Mouse (Mus musculus): Measurements from ENCODE around the gene Retreg1. TPM values are rescaled to one million over a fixed set of nuclear protein-coding genes. Genes with fewer than 3 reads are reported as not detected.

Retreg1 gene
- total RNA-seq, 1 experiment from 2014 or later, result 24.3 TPM

DNA sequence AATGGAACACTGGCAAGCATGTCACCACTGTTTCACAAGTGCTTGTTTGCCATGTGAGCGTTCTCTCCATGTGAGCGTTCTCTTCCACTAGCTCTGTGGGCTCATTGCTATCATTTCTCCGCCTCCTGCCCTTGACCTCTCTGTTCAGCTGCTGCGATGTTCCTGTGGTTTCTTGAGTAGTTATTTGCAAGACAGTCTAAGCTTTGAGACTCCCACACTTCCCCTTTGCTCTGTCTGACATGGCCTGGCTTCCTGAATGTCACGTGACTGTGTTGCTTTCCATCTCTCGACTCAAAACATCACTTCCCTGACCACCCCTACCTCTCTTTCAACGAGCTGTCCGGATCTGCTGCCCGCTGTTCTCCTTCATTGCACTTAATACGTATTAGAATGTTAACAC is 14.5 kb upstream of the Retreg1 start:
- DNase-seq, result no peak

- no peak for DNase-seq
These were observed 12.6 kb upstream of the Retreg1 start for GRCm38 (mm10) chr15:25830426-25830825.

DNA sequence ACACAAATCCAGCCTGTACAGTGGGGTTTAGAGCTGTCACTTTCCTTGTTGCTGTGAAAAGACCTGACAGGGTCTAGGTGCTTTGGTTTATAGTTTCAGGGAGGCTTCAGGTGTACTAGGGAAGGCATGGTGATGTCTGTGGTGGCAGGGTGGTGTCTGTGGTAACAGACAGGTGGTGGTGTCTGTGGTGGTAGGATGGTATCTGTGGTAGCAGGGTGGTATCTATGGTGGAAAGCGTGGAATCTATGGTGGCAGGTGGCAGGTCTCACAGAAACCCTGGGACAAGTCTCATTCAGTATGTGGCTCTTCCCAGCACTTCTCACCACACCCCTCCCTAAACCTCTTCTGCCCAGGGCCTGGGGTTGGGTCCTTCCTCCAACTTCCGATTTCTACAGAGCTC is 8.7 kb upstream of the Retreg1 start:
- DNase-seq, result no peak

GRCm38 (mm10) chr15:25834920-25835674 is 7.9 kb upstream of the Retreg1 start:
- no peak for DNase-seq

GRCm38 (mm10) chr15:25842462-25843085 is 406 bp upstream of the Retreg1 start:
- no peak for DNase-seq

- no peak for DNase-seq
These were observed 1.1 kb downstream of the Retreg1 start for GRCm38 (mm10) chr15:25844013-25844570.

- DNase-seq, result no peak
These were observed 1.8 kb downstream of the Retreg1 start for GRCm38 (mm10) chr15:25844771-25845170.

DNA sequence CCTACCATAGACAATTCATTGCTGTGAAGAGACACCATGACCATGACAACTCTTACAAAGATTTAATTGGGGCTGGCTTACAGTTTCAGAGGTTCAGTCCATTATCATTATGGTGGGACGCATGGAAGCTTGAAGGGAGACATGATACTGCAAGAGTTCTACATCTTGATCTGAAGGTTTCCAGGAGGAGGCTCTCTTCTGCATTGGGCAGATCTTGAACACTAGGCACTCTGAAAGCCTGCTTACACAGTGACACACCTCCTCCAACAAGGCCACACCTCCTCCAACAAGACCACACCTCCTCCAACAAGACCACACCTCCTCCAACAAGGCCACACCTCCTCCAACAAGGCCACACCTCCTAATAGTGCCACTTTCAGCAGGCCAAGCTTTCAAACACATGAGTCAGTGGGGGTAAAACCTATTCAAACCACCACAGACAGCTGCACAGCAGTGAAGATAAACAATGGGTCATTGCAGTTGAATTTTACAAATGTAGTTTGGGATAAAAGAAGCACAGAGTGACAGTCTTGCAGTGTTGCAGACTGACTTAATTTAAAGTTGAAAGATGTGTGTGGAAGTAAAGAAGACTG is 4.7 kb downstream of the Retreg1 start:
- no peak for DNase-seq

- DNase-seq, result no peak
These were observed 7.6 kb downstream of the Retreg1 start for GRCm38 (mm10) chr15:25850552-25850951.

GRCm38 (mm10) chr15:25854270-25854904 is 11.4 kb downstream of the Retreg1 start:
- no peak for DNase-seq

DNA sequence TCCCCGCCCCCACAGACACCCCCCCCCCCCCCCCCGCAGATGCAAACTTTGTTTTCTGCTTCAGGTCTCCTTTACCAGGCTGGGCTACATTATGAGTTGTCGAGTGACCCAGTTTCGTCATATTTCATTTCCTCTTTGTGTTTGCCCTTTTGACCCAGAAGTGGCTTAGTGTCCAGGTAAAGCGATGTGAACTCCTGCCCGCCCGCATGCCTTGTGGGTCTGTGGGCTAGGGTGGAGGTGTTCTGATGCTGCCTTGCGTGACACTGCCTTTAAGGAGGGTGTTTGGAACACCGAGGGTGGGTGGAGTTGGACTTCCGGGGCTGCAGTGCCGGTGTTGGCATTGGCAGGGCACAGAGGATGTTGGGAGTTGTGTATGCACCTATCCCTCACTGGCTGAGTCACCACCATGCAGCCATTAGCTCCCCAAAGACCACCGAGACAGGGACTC is 15.7 kb downstream of the Retreg1 start:
- no peak for DNase-seq

- no peak for DNase-seq
These were observed 16.5 kb downstream of the Retreg1 start for GRCm38 (mm10) chr15:25859469-25859868.

GRCm38 (mm10) chr15:25861900-25862299 is 18.9 kb downstream of the Retreg1 start:
- DNase-seq, result no peak

GRCm38 (mm10) chr15:25865605-25866004 is 22.6 kb downstream of the Retreg1 start:
- DNase-seq, result no peak

DNA sequence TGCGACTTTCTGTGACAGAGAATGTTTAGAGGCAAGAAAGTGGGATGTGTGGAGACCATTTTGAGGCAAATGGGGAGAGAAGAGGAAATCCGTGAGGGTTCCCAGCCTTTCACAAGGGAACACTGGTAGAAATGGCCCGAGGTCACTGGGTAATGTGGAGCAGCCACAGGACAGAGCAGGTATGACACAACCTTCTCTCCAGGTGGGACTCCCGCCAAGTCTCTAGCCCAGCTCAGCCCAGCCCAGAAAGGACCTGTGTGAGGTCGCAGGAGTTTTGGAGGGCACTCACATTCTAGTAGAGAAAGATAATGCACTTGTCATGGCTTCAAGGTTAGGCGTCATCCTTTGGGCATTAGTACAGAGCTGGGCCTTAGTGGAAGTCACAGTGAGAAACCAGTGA is 23.1 kb downstream of the Retreg1 start:
- DNase-seq, result peak; percentile 53

- no peak for DNase-seq
These were observed 26.1 kb downstream of the Retreg1 start for GRCm38 (mm10) chr15:25869129-25869528.

DNA sequence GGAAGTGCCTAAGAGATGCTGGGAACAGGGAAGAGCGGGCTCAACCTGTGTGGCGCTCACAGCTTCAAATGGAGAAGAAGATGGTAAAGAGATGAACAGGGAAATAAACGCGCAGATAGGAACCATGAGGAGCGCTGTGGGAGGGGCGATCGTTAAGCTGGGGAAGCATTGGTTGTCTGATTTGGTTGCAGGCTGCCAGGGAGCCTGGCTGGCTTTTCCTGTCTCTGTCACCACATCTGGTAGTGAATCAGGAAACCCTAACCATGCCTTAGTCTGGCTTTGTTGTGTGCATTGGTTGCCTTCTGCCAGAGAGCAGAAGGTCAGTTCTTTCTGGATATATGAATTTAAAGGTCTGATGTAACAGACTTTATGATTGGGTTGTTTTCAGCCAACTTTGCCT is 28.5 kb downstream of the Retreg1 start:
- no peak for DNase-seq

DNA sequence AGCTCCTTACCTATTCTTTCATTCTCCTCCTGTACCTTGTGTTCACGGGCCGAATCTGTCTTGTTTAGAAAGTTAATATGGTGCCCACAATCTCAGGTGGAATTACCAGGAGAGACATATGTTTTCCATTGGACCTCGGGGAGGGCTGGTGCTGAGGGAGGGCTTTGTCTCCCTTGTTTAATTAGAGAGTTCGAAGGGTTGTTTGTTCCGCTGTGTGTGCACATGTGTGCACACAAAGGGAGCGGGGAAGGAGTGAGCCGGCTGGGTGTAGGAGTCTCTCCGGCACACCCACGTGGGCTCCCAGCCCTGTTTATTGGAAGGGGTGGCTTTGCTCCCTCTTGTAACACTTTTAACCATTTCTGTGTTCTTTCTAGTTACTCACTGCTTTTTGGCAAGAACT is 29.1 kb downstream of the Retreg1 start:
- DNase-seq, result no peak

DNA sequence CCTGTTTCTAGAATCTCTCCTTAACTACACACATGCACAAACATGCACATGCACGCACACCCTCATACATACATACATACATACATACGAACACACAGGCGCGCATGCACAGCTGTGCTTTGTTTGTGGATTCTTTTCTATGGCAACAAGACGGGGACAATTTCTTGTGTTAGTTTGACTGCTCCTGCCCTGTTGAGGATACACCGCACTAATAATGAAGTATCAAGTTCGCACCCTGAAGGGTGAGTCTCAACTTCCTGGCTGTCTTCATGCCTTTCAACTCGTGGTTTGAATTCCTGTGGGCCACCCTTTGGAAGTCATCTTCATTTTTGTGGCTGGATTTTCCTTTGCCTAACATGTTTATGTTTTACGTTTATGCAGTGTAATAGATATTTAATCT is 29.7 kb downstream of the Retreg1 start:
- DNase-seq, result no peak

DNA sequence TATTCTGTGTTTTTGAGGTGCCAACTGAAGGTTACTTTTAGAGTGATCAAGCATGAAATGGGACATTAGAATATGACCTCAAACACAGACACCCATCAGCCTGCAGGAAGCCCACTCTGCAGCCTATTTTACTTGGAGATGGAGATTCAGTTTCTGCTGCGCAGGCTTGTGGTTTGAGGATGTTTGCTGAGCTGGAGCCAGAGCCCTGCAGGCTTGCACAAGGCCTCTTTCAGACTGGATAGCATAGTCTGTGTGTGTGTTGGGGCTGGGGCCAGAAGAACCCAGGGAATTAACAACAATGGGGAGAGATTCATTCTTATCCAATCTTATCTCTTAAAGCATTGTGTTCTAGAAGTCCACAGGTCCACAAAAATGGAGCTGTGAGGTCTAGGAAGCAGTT is 30.6 kb downstream of the Retreg1 start:
- DNase-seq, result no peak

DNA sequence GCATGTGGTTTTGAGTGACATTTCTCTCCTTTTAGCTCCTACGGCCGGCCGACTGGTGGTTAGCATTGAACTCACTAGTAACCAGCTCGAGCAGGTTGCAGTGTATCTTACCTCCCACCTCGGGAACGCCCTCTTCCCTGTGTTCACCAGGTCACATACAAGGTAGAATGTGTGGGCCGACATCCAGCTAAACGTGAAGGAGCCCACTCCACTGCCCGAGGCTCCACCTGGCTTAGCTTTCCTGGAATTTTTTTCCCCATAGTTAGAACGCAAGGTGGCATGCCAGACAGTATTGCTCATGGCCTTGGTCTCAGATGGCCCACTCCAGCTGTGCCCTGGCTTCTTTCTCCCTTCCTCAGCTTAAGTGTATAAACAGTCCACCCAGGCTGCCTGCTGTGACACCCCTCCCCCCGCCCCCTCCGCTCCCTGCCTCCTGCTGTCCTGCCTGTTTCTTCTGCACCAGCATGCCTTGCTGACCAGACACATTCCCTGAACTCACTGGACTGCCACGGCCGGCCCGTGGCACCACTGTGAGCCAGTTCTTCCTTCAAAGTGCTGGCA is 33.7 kb downstream of the Retreg1 start:
- no peak for DNase-seq

DNA sequence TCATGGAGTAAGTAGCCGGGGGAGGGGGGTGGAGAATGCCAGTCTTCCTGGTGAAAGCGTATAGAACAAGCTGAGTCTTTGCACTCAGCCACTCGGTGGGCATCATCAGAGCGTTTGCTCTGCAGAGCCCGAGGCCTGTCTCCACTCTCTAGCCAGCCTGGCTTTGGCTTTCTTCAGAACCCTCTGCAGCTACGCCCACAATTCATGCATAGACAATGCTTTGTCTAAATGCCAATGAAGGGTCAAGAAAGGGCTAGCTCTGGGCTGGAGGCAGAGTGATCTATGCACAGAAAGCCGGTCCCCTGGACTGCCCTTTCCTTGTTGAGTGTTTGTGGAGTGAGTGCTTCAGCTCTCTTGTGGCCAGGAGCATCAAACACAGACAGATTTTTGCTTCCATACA is 34.8 kb downstream of the Retreg1 start:
- no peak for DNase-seq
